Mouse (Mus musculus): ENCODE results near the gene AI854703.

AI854703 gene

DNA sequence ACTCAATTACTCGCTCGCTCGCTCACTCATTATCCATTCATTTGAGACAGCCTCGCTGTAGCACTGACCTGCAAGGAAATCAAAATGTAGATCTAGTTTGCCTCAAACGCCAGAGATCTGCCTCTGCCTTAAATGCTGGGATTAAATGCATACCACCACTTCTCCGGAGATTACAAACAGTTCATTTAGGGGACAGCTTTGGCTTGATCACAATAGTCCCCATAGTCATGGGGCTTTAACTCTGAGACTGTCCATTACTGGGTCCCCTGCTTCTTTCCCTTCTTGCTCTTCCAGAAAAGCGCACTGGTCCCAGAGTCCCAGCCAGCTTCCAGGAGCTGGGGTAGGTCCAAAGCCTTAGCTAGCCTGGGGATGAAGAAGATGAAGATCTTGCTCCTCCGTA lies at the start of gene AI854703:
Gene AI854703, plus strand, starts transcription at position 301 of the 400 bp plus-strand sequence.
- no peak for DNase-seq

DNA sequence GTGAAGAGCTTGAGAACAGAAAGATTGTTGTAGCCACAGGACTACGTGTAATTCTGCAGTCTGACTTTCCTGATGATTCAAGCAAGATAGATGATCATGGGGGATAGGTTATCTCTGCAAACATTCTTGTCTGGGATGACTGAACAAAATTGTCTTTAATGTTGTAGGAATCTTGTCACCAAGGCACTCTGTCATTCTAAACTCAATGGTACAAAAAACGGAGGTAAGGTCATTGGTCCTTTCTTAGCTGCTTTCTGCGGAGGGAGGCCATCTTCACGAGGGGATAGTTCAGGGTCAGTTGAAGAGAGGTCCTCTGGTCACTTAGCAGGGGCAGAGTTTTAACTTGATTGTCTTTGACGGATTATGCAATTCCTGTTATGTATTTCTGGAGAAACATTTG lies 47.8 kb upstream of the AI854703 start:
- no peak for DNase-seq

DNA sequence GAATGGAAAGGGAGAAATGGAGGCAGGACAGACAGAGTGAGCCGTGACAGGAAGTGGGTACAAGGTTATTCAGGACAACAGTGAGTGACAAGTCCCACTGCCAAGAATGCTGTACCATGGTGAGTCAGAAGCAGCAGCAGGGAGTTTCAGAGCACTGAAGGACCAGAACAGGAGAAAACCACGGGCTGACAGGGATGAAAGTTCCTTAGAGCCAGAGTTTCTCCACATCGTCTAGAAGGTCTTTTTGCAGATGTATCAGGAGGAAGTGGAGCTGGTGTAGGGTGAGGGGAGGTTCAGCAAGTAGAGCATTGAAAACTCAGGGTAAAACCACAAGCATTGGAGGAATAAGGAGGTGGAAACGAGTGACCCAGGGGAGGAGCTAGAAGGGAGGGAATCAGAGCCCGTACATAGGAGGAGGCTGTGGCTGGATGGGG lies 47.3 kb upstream of the AI854703 start:
- no peak for DNase-seq

DNA sequence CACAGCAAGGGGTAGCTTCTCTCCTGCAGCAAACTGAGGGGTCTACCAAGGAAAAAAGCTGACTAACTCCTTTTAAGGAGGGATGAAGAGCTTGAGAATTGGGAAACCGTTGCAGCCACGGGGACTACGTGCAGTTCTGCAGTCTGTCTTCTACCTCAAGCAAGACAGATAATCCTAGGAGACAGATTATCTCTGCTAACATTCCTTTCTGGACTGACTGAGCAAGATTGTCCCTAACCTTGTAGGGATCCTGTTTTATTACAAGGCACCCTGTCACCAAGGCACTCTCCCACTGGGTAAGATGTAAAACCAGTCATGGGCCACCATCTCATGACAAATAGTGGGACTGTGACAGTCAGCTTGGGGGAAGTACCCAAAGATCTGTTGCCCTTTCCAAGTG lies 45.3 kb upstream of the AI854703 start:
- DNase-seq: no peak

DNA sequence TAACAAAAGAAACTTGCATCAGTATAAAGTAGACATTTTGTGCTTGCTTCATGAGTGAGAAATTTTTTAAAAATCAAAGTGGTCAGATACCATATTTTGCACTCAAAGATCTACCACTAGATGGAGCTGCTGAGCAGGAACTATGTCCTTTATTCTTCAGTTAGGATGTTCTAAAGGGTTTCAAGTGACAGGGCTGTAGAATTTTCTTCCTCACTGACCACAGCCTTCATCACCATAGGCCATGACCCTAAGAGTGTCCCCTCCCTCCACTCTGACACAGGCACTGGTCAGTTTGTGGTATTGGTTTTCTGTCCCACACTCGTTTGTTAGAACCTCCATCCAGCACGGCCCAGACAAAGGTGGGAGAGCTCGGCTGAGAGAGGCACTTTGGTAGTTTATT lies 44.5 kb upstream of the AI854703 start:
- DNase-seq: peak; percentile 31

DNA sequence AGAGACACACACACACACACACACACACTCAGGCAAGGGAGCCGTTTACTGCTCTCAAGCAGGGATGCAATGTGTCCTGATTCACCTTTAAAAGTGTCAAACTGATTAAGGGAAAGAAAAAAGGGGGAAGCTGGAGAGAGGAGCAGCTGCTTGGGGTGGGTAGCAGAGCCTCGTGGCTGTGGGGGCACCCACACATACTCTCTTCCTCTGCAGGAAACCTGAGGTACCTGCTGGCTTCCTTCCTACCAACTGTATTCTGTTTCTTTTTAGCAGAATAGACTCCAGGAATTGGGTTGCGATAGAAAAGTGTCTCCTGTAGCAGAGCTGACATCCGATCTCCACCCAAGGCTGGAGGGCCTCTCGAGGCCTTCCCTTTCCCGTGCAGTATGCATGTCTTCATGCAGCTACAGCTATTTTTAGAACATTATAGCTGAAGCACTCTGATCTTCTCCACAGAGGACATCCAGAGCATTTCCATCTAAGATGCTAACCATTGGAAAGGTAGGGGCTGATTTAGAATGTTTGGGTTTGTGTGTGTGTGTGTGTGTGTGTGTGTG lies 37.3 kb upstream of the AI854703 start, which contains the start of gene Gm45021:
Gene Gm45021, plus strand, starts transcription at position 417 of the 557 bp plus-strand sequence.
- DNase-seq: no peak

DNA sequence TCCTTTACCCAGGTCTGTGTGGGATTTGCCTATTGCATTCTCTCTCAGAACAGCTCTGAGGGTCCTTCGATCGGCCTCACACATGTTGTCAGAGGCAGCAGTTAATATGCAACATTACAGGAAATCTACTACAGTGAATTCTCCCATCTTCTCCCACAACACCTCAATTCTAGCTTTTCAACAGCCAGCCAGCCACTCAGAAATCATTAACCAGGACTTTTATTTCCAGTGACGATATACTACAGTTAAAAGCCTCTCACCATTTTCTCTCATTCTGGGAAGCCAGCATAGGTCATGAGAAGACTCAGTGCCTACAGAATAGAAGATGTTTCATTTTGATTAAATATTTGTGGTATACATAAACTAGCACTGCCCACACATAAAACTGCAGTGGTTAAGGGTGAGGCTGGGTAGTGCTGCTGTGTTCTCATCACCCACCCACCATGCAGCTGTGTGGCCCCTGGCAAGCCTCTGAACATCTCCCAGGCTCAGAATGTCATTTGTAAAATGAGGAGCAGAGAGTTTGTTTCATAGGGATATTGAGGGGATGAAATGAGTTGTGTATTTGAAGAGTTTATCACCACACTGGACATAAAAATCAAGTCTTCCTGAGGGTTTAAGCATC lies 35.2 kb upstream of the AI854703 start:
- no peak for DNase-seq

DNA sequence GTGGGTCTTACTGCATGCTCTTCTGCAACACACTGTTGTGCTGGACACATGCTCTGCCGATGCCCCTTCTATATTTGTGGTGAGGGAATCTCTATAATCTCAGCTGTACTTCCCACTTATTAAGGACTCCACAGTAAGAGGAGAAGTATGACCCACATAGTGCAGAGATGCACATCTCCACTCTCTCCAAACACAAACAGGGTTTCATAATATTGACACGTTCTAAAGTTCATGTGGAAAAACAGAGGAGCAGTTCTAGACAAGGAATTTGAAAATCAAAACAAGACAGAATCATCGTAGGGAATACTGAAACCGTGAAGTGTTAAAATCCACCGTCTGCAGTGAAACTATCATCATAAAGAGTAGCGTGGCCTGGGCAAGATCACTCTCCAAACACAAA lies 34.7 kb upstream of the AI854703 start:
- no peak for DNase-seq

DNA sequence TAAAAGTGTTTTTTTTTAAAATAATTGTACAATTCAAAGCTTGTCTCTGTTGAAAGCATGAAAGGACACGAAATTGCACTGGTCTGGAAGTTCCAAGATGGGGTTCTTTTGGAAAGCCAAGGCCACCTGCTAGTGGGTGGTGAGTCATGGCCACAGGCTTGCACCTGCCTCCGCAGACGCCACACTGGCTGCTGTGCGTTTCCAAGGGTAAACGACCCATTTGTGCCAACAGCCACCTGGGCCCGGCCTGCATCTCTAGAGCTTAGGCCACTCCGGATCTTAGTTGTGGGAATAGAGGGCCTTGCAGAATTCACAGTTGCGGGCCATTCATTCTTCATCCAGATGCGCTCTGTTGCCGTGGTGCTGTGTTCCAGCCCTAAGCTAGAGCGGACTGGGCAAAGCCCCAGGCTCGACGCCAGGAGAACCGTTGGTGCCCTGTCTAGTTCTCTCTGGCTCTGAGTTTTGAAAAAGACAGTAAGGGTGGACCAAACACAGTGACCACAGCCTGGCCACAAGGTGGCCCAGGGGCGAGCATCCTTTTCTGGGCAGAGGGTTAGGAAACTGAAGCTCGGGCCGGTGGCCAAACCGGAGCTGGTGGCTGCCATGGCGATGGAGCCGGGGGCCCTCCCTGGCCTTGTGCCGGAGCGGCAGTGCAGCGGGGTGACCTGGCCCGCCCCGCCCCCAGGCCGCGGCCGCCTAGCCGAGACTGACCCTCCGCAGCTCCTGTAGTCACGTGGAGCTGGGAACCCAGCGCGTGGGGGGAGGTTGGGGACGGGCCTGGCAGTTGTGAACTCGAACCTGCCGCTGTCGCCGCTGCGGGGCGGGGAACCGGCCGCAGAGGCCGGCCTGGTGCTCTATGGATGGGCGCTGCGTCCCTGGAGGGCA lies 33.2 kb upstream of the AI854703 start, which contains the start of the genes Repin1 and Gm44965:
Gene Repin1, plus strand, starts transcription at position 726 of the 885 bp plus-strand sequence.
Gene Gm44965, plus strand, starts transcription at position 784 of the 885 bp plus-strand sequence.
- peak; percentile 81 for DNase-seq

DNA sequence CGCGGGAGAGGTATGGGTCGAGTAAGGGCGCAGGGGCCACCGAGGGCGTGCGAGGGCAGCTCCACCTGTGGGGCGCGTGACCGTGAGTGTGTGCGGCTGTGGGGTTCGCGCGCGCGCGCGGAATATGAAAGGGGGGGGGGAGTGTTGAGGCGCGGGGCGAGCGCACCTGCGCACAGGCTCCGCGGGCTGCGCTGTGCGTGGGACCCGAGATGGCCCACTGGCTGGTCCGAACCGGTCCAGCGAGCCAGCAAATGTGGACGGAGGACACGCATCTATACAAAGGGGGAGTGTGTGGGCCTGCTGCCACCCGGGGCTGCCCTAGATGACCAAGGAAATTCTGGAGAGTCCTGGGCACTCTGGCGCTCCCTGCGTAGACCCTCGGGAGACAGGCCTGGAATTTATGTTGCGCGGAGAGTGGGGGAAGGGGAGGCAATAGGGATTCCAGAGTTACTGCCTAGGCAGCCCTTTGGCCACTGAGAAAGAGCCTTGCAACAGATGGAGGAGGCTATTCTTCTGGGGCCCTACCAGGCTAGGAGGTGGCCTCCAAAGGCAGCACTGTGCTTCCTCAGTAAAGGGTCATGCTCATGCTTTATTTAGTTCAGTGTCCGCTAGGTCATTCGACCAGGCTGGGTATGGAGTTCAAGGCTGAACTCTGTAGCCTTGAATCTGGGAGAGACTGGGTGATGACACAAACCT lies 32.4 kb upstream of the AI854703 start:
- peak; percentile 80 for DNase-seq

DNA sequence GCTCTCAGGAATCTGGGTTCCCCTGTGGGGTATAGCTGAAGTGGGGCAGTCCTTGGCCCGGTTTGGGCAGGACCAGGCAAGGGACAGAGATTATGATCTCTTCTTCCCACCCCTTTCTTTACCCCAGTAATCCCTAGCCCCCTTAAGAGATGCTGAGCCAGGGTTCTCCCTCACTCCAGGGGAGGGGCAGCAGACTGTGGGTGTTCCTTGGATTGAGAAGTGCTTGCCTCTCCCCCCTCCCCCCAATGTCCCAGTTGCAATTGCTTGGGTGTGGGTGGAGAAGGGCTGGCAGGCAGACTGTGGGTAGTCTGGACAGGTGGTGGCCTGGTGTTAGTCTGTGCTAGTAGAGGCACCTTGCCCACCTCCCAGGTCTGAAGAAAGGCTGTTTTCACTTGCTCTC lies 31.3 kb upstream of the AI854703 start:
- no peak for DNase-seq

DNA sequence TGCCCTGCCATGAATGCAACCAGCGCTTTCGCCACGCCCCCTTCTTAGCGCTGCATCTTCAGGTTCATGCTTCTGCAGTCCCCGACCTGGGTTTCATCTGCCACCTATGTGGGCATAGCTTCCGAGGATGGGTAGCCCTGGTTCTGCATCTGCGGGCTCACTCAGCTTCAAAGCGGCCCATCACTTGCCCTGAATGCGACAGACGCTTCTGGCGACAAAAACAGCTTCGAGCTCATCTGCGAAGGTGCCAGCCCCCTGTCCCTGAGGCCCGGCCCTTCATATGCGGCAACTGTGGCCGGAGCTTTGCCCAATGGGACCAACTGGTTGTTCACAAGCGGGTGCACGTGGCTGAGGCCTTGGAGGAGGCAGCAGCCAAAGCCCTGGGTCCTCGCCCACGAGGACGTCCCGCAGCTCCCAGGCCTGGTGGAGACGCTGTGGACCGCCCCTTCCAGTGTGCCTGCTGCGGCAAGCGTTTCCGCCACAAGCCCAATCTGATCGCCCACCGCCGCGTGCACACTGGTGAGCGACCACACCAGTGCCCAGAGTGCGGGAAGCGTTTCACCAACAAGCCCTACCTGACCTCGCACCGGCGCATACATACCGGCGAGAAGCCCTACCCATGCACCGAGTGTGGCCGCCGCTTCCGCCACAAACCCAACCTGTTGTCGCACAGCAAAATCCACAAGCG lies 29.9 kb upstream of the AI854703 start:
- no peak for DNase-seq

DNA sequence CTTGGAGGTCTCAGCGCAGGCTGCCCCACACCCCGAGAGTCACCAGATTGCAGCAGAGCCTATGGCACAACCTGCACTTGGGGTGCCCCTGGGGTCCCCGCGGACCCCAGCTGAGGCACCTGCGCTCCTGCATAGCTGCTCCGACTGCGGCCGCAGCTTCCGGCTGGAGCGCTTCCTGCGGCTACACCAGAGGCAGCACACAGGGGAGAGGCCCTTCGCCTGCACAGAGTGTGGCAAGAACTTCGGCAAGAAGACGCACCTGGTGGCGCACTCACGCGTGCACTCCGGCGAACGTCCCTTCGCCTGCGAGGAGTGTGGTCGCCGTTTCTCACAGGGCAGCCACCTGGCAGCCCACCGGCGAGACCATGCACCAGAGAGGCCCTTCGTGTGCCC lies 29.3 kb upstream of the AI854703 start:
- no peak for DNase-seq

DNA sequence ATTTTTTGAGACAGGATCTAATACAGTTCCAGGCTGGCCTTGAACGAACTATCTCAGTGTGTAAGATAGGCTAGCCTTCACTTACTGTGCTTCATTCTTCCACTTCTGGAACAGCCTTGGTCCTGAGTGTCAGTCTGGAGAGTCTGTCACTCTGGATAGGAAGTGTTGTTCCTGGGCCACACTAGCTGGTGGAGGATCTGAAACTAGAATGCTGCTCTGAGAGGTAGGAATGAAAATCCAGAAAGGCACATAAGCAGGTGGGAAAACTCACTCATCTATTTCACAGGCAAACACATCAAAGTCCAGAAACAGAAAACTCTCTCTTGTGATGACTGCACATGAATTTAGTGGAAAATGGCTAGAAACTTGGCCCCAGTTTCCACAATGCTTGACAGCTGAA lies 26.0 kb upstream of the AI854703 start:
- DNase-seq: no peak

DNA sequence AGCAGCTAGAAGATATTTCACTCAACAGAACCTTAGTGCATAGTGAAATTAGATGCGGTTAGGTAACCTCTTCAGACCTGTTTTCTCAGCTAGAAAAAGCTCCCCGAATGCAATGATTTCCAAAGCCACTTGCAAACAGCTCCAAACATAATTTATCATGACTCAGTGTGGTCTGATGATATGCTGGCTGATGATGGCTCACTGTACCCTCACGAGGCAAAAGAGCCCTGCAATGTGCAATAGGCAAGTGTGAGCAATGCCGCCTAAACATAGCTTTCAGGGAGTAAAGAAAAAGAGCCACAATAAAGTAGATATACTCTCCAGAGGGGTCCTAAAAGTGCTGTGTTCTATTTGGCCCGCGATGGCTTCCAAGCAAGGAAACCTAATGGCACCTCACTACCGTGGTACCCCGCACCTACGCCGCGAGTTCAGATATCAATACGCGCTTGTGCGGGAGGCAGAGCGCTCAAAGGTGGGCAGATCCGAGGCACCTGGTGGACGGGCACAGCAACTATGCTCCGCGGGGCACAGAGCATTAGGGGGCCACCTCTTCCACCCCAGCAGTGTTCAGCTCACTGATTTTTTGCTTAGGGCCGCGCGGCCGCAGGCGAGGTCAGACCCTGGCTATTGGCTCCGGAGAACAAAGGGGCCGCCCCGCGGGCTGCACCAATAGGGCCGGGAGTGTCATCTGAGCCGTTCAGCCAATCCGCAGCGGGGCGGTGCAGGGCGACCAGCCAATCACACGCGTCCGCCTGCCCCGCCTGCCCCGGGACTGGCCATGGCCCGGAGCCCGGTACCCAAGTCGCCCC lies 25.1 kb upstream of the AI854703 start, which contains the start of gene Zfp775:
Gene Zfp775, plus strand, starts transcription at position 793 of the 809 bp plus-strand sequence.
- DNase-seq: peak; percentile 94

DNA sequence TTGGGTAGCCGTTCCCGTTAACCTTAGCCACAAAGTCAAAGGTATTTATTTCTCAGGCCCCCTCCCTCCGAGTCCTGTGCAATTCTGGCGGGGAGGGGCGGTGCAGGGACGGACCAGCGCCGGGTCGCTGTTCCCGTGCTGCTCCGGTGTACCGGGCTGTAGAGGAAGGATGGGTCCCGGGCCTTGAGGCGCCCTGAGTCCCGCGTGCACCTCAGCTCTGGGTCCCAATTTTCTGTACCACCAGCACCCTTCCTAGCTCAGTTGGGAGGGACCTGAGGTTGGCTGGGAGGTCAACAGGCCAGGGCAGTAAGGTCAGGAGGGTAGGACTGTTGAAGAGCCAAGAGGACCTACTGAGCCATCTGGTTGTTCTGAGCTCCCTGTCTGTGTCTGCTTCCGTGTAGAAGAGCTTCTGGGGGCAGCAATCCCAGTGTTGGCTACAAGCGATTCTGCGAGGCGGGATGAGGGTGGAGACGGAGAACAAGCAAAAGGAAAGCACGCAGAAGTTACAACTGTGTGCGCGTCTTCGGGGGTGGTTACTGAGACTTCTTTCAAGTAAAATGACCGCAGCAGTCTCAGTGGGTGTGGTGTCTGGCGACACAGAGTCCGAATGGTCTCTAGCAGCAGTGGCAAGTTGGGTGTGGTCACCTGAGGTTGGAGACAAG lies 24.4 kb upstream of the AI854703 start:
- peak; percentile 48 for DNase-seq

DNA sequence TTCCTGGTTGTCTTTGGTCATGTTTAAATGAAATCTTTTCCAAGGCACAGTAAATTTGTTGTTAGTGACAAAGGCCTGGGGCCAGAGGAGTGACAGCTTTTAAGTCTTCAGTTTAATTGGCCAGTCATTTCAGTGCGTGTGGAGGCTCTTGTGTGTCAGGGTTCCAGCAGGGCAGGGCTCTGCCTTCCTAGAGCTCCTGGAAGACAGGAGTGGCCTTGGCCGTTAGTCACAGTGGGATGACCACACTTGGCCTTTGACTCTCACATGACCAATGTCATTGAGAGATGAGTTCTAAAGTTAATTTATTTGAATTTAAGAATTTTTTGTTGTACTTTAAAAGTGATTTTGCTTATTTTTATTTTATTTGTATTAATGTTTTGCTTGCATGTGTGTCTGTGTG lies 18.4 kb upstream of the AI854703 start:
- no peak for DNase-seq

DNA sequence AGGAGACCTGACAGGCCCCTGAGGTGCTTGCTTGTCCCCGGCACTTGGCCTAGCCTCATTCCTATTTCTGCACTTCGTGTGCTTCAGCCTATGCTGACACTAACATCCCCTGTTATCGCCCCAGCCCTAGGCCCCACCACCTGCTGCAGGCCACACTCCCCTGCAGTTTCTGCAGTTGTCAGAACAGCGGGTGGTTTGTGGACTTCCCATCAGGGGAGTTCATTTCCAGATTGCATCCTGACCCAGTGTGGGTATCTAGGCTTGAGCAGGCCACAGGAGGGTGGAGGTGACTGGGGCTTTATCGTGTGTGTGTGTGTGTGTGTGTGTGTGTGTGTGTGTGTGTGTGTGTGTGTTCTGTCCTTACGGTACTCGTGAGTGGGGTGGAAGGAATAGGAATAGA lies 17.1 kb upstream of the AI854703 start:
- no peak for DNase-seq

DNA sequence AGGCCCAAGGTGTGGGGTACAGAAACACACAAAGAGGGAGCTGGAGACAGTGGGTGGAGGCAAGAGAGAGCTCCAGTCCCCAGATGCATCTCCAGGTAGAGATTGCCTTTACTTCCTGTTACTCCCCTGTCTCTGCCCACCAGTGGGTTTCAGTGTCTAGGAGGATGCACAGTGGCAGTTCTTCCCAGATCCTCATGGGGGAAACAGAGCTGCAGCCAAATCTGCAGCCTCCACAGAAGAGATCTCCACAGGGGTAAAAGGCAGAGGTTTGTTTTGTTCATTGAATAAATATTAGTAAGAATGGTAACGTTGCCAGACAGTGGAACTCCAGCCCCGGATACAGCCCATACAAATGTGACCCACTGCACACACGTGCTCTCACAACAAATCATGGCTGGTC lies 15.9 kb upstream of the AI854703 start:
- no peak for DNase-seq

DNA sequence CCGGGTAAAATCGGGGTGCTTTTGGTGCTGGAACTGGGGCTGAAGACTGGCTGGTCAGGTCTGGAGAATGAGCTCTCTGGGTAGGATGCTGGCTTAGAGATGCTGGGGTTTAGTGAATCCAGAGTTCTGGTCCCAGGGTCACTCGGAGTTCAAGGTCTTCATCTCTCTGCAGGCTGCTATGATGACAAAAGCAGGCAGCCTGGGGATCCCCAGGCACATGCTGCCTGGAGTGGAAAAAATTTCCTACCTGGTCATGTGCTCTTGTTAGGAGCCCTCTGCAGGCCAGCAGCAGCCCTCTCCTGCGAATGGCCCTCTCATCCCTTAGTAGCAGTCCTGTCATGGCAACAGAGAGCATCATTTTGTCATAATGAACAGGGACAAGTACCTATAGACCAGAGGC lies 13.1 kb upstream of the AI854703 start:
- DNase-seq: no peak

DNA sequence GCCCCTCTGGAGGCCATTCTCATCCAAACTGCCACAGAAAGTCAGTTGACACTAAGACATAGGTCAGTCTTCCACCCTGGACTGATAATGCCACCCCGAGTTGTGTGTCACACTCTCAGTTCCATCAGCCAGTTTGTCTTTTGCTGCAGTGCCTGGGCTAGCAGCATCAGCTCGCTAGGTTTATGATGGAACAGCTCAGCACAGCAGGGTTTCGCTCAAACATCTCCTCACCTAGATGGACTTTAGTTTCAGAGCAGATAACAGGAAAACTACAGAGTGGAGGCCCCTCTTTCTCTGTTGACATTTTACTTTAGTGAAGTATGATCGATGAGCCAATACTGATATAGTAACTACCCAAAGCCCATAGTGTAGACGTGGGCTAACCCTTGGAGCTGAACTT lies 11.8 kb upstream of the AI854703 start:
- DNase-seq: no peak
